Mouse (Mus musculus): Measurements from ENCODE around the gene Zfp879.

Gene Zfp879

GRCm38 (mm10) chr11:50841023-50841735, at the start of gene Zfp879:
TSS of gene Zfp879 (minus strand) at chr11:50841552.
- DNase-seq (ENCODE audit: low read depth, low spot score), result peak; percentile 98

GRCm38 (mm10) chr11:50887390-50888128, 46.2 kb upstream of the Zfp879 start, which contains the start of gene Zfp454:
TSS of gene Zfp454 (minus strand) at chr11:50887651.
- DNase-seq (ENCODE audit: low read depth, low spot score), result peak; percentile 99

- no peak for DNase-seq (ENCODE audit: low read depth, low spot score)
Observed at GRCm38 (mm10) chr11:50886933-50887293, 45.6 kb upstream of the Zfp879 start.

- peak; percentile 20 for DNase-seq (ENCODE audit: low read depth, low spot score)
Observed at GRCm38 (mm10) chr11:50886231-50886932, 45.0 kb upstream of the Zfp879 start.

- DNase-seq (ENCODE audit: low read depth, low spot score), result peak; percentile 16
Observed at GRCm38 (mm10) chr11:50883756-50884155, 42.4 kb upstream of the Zfp879 start.

GRCm38 (mm10) chr11:50878641-50879040, 37.3 kb upstream of the Zfp879 start:
- DNase-seq (ENCODE audit: low read depth, low spot score), result no peak

- peak; percentile 27 for DNase-seq (ENCODE audit: low read depth, low spot score)
Observed at GRCm38 (mm10) chr11:50850989-50851601, 9.7 kb upstream of the Zfp879 start.

GRCm38 (mm10) chr11:50850177-50850735, 8.9 kb upstream of the Zfp879 start, which contains the start of gene Grm6:
TSS of gene Grm6 (plus strand) at chr11:50850685.
- no peak for DNase-seq (ENCODE audit: low read depth, low spot score)

- no peak for DNase-seq (ENCODE audit: low read depth, low spot score)
Observed at GRCm38 (mm10) chr11:50849310-50849709, 8.0 kb upstream of the Zfp879 start.

GRCm38 (mm10) chr11:50848520-50849137, 7.3 kb upstream of the Zfp879 start:
- no peak for DNase-seq (ENCODE audit: low read depth, low spot score)

GRCm38 (mm10) chr11:50847047-50847446, 5.7 kb upstream of the Zfp879 start:
- DNase-seq (ENCODE audit: low read depth, low spot score), result no peak

GRCm38 (mm10) chr11:50845951-50846350, 4.6 kb upstream of the Zfp879 start:
- no peak for DNase-seq (ENCODE audit: low read depth, low spot score)

- DNase-seq (ENCODE audit: low read depth, low spot score), result no peak
Observed at GRCm38 (mm10) chr11:50835727-50836126, 5.6 kb downstream of the Zfp879 start.

GRCm38 (mm10) chr11:50827010-50827953, 14.1 kb downstream of the Zfp879 start, which contains the start of gene Zfp354c:
TSS of gene Zfp354c (minus strand) at chr11:50827724.
- DNase-seq (ENCODE audit: low read depth, low spot score), result peak; percentile 95

- DNase-seq (ENCODE audit: low read depth, low spot score), result no peak
Observed at GRCm38 (mm10) chr11:50826214-50826613, 15.1 kb downstream of the Zfp879 start.

GRCm38 (mm10) chr11:50814233-50814632, 27.1 kb downstream of the Zfp879 start:
- DNase-seq (ENCODE audit: low read depth, low spot score), result no peak

GRCm38 (mm10) chr11:50798836-50799235, 42.5 kb downstream of the Zfp879 start:
- no peak for DNase-seq (ENCODE audit: low read depth, low spot score)

- DNase-seq (ENCODE audit: low read depth, low spot score), result no peak
Observed at GRCm38 (mm10) chr11:50797674-50798073, 43.7 kb downstream of the Zfp879 start.

Measured in brain, adult 2 months (tissue).